Mouse (Mus musculus) heart, embryonic 15.5 days (tissue): ENCODE data around the gene B230118H07Rik. TPM values are rescaled to one million over a fixed set of nuclear protein-coding genes. Genes with fewer than 3 reads are reported as not detected.

Experiments
- ATAC-seq: fragments of 200-750 bp; cut with Nextera tagmentation; replicated peaks from 2 replicates; pipeline ENCODE4 v1.8.0; 2017; ENCODE audit warnings: low read depth, moderate TSS enrichment; ENCODE audit not compliant: insufficient number of reproducible peaks, insufficient read depth, low FRiP score
- H3K27ac ChIP-seq: fragments of 300-500 bp; sonication (generic); 2 replicates; pipeline ENCODE4 v1.5.1; 2015; ENCODE audit warnings: mild to moderate bottlenecking, inconsistent platforms
- H3K27me3 ChIP-seq: fragments of 300-500 bp; sonication (generic); 2 replicates; pipeline ENCODE4 v1.6.1; 2015; ENCODE audit warnings: inconsistent platforms
- H3K36me3 ChIP-seq: fragments of 300-500 bp; sonication (generic); 2 replicates; pipeline ENCODE4 v1.6.1; 2015; ENCODE audit warnings: mild to moderate bottlenecking, inconsistent platforms
- H3K4me1 ChIP-seq: fragments of 300-500 bp; sonication (generic); replicated peaks from 2 replicates; pipeline ENCODE4 v1.6.1; 2015; ENCODE audit warnings: inconsistent platforms
- H3K4me2 ChIP-seq: fragments of 300-500 bp; sonication (generic); 2 replicates; pipeline ENCODE4 v1.6.1; 2015; ENCODE audit warnings: inconsistent platforms, mild to moderate bottlenecking, moderate library complexity
- H3K4me3 ChIP-seq: fragments of 300-500 bp; sonication (generic); 2 replicates; pipeline ENCODE4 v1.5.1; 2015; ENCODE audit warnings: mild to moderate bottlenecking, inconsistent platforms
- H3K9ac ChIP-seq: fragments of 300-500 bp; sonication (generic); 2 replicates; pipeline ENCODE4 v1.6.1; 2015; ENCODE audit warnings: mild to moderate bottlenecking, inconsistent platforms
- H3K9me3 ChIP-seq: fragments of 300-500 bp; sonication (generic); replicated peaks from 2 replicates; pipeline ENCODE4 v1.6.1; 2016; ENCODE audit warnings: inconsistent platforms
- WGBS: fragments of 180-500 bp; shearing (Covaris S2); methylation state at CpG from one replicate; pipeline ENCODE4 v1.1.7; 2015; ENCODE audit warnings: mixed read lengths; 5-methylcytosine and 5-hydroxymethylcytosine counted together
- polyA plus RNA-seq: library from polyadenylated mRNA; unstranded; fragments of >200 nt; fragmentation: Nextera tagmentation; extraction: Ambion mirVana; gene quantifications from 2 replicates; pipeline ENCODE4 v1.2.1, GENCODE M21; 2015

B230118H07Rik gene
- polyA plus RNA-seq = 51.1 and 57.1 TPM in 2 replicates

- Histone ChIP-seq H3K4me1 (no peaks in the 10 kb centered on the region), H3K9ac (no peak within 1 kb of the TSS), H3K27me3 (no peaks in the 10 kb centered on the region), H3K4me2 (no peak within 1 kb of the TSS), H3K9me3 (no peaks in the 10 kb centered on the region), H3K36me3 (no peaks in the 10 kb centered on the region), H3K27ac (no peak within 1 kb of the TSS), H3K4me3 (peak within 1 kb of the TSS; percentile 8; the same call in 1 of the 2 replicates)
- no peak for ATAC-seq
- 27% methylated on average over 8 of the region's 8 CpGs for WGBS
Measured at GRCm38 (mm10) chr2:101649114-101649671, at the start of gene B230118H07Rik, which contains the start of gene Rag1. Gene B230118H07Rik (minus strand): TSS chr2:101649532. Gene Rag1 (minus strand): TSS chr2:101649501.

- H3K4me2 ChIP-seq = no peak overlapping the region
- no peak overlapping the region for H3K4me3 ChIP-seq
- no peaks in the 10 kb centered on the region for H3K27me3 ChIP-seq
- no peak for ATAC-seq
- no peaks in the 10 kb centered on the region for H3K9me3 ChIP-seq
- 89% methylated on average over 7 of the region's 7 CpGs for WGBS
- H3K27ac ChIP-seq = no peak overlapping the region
- H3K9ac ChIP-seq = no peak overlapping the region
- H3K36me3 ChIP-seq = peaks cover 36% of the 10 kb centered on the region
- H3K4me1 ChIP-seq = peaks cover 2% of the 10 kb centered on the region; the same call in 1 of the 2 replicates
Measured at GRCm38 (mm10) chr2:101695584-101695983, 46.3 kb upstream of the B230118H07Rik start.

- peaks cover 46% of the 10 kb centered on the region for H3K36me3 ChIP-seq
- H3K4me2 ChIP-seq = no peak overlapping the region
- 59% methylated on average over 5 of the region's 5 CpGs for WGBS
- H3K4me3 ChIP-seq = no peak overlapping the region
- no peaks in the 10 kb centered on the region for H3K9me3 ChIP-seq
- no peak overlapping the region for H3K27ac ChIP-seq
- no peak overlapping the region for H3K9ac ChIP-seq
- no peaks in the 10 kb centered on the region; the same call in 1 of the 2 replicates for H3K4me1 ChIP-seq
- H3K27me3 ChIP-seq = no peaks in the 10 kb centered on the region
- ATAC-seq = no peak
Measured at GRCm38 (mm10) chr2:101693577-101694215, 44.4 kb upstream of the B230118H07Rik start.

- 46% methylated on average over 4 of the region's 4 CpGs for WGBS
Measured at GRCm38 (mm10) chr2:101693043-101693442, 43.7 kb upstream of the B230118H07Rik start.

GRCm38 (mm10) chr2:101690252-101690827 lies 41.0 kb upstream of the B230118H07Rik start:
- Histone ChIP-seq H3K4me1 (no peaks in the 10 kb centered on the region; the same call in 1 of the 2 replicates), H3K4me2 (no peak overlapping the region), H3K9ac (no peak overlapping the region), H3K27me3 (no peaks in the 10 kb centered on the region), H3K27ac (no peak overlapping the region), H3K36me3 (peaks cover 50% of the 10 kb centered on the region), H3K9me3 (no peaks in the 10 kb centered on the region), H3K4me3 (no peak overlapping the region)
- 91% methylated on average over 9 of the region's 9 CpGs for WGBS
- ATAC-seq = no peak

More at GRCm38 (mm10) chr2:101693043-101693442, 43.7 kb upstream of the B230118H07Rik start:
- Histone ChIP-seq H3K4me1 (no peaks in the 10 kb centered on the region; the same call in 1 of the 2 replicates), H3K27ac (no peak overlapping the region), H3K9me3 (no peaks in the 10 kb centered on the region), H3K9ac (no peak overlapping the region), H3K36me3 (peaks cover 42% of the 10 kb centered on the region), H3K27me3 (no peaks in the 10 kb centered on the region), H3K4me3 (no peak overlapping the region), H3K4me2 (no peak overlapping the region)
- ATAC-seq = no peak

GRCm38 (mm10) chr2:101688011-101688410 lies 38.7 kb upstream of the B230118H07Rik start:
- Histone ChIP-seq H3K27me3 (no peaks in the 10 kb centered on the region), H3K36me3 (peaks cover 53% of the 10 kb centered on the region), H3K9me3 (no peaks in the 10 kb centered on the region), H3K4me2 (no peak overlapping the region), H3K4me3 (no peak overlapping the region), H3K4me1 (no peaks in the 10 kb centered on the region; the same call in 1 of the 2 replicates), H3K27ac (no peak overlapping the region), H3K9ac (no peak overlapping the region)
- ATAC-seq = no peak
- 91% methylated on average over 5 of the region's 5 CpGs for WGBS

GRCm38 (mm10) chr2:101684421-101684820 lies 35.1 kb upstream of the B230118H07Rik start:
- H3K27ac ChIP-seq = no peak overlapping the region
- no peak overlapping the region for H3K9ac ChIP-seq
- no peak overlapping the region for H3K4me3 ChIP-seq
- peaks cover 33% of the 10 kb centered on the region; the same call in 1 of the 2 replicates for H3K36me3 ChIP-seq
- no peaks in the 10 kb centered on the region for H3K9me3 ChIP-seq
- no peak for ATAC-seq
- no peaks in the 10 kb centered on the region for H3K27me3 ChIP-seq
- peaks cover 2% of the 10 kb centered on the region for H3K4me1 ChIP-seq
- no peak overlapping the region for H3K4me2 ChIP-seq
- WGBS = 86% methylated on average over 12 of the region's 12 CpGs

- Histone ChIP-seq H3K4me2 (peak overlapping the region; percentile 82), H3K4me3 (peak overlapping the region; percentile 99), H3K9me3 (no peaks in the 10 kb centered on the region), H3K9ac (peak overlapping the region; percentile 90), H3K27ac (no peak overlapping the region), H3K27me3 (peaks cover 4% of the 10 kb centered on the region; the same call in 1 of the 2 replicates), H3K4me1 (peaks cover 10% of the 10 kb centered on the region), H3K36me3 (no peaks in the 10 kb centered on the region)
- 4% methylated on average over 15 of the region's 15 CpGs for WGBS
- ATAC-seq = no peak
Measured at GRCm38 (mm10) chr2:101679164-101679784, 29.9 kb upstream of the B230118H07Rik start.

- Histone ChIP-seq H3K4me3 (peak within 1 kb of the TSS; percentile 99), H3K9me3 (no peaks in the 10 kb centered on the region), H3K9ac (peak within 1 kb of the TSS; percentile 90), H3K4me2 (peak within 1 kb of the TSS; percentile 82), H3K27me3 (peaks cover 4% of the 10 kb centered on the region; the same call in 1 of the 2 replicates), H3K27ac (peak within 1 kb of the TSS; percentile 53; the same call in 1 of the 2 replicates), H3K36me3 (no peaks in the 10 kb centered on the region), H3K4me1 (peaks cover 10% of the 10 kb centered on the region)
- WGBS = under 1% methylated on average over 67 of the region's 68 CpGs
- ATAC-seq = peak; percentile 94
Measured at GRCm38 (mm10) chr2:101678236-101679021, 29.1 kb upstream of the B230118H07Rik start, which contains the start of gene Traf6. Gene Traf6 (plus strand): TSS chr2:101678429.

- 0 out of 2 replicates have a peak, but pooled peaks cover 2% of the 10 kb centered on the region for H3K4me1 ChIP-seq
- WGBS = 62% methylated on average over 3 of the region's 3 CpGs
- H3K9me3 ChIP-seq = no peaks in the 10 kb centered on the region
- H3K36me3 ChIP-seq = no peaks in the 10 kb centered on the region
- no peak overlapping the region for H3K27ac ChIP-seq
- no peak for ATAC-seq
- peaks cover 4% of the 10 kb centered on the region; the same call in 1 of the 2 replicates for H3K27me3 ChIP-seq
- H3K4me3 ChIP-seq = no peak overlapping the region
- no peak overlapping the region for H3K4me2 ChIP-seq
- no peak overlapping the region for H3K9ac ChIP-seq
Measured at GRCm38 (mm10) chr2:101673547-101673946, 24.2 kb upstream of the B230118H07Rik start.
